Mouse (Mus musculus) brain, embryonic 18.5 days (tissue): ENCODE measurements around the gene Sgsh.

ENCODE experiments used
- DNase-seq: peaks from one replicate; pipeline ENCODE4 v3.0.0-alpha.2; 2012; ENCODE audit warnings: low read depth, low spot score

Gene Sgsh

DNA sequence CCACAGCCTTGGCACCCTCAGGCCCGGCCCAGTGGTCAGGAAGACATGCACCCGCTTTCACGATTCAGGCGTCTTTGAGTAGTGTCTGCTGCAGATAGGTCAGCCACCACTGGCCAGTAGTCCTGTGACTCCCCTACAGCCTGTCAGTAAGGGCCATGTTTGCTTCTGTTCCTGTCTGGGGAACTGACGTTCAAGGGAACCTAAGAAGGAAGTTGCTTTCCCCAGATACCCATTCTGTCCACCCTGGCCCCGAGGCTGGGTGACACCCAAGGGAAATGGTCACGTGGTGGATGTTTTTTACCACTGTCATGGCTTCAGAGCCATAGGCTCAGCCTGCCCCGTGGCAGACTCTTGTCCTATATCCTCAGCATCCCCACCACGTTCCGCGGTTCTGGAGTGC is 22.0 kb upstream of the Sgsh start:
- DNase-seq, result no peak

DNA sequence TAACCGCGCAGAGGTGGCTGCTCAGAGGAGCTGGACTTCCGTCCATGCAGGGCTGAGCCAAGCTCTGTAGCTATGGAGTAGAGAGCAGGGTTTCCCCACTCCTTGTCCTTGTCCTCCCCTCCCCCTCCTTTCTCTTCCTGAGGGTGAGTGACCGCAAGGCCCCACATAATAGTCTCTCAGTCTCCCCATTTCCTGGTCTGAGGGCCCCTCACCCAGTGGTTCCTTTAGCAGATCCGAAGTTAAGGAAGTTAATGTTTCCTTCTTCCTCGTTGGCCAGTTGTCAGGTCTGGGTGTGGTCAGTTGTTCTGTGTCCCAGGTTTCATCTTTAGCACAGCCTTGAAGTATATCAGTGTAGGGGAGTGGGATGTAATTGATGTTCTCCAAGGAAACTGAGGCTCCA is 20.1 kb upstream of the Sgsh start:
- no peak for DNase-seq

DNA sequence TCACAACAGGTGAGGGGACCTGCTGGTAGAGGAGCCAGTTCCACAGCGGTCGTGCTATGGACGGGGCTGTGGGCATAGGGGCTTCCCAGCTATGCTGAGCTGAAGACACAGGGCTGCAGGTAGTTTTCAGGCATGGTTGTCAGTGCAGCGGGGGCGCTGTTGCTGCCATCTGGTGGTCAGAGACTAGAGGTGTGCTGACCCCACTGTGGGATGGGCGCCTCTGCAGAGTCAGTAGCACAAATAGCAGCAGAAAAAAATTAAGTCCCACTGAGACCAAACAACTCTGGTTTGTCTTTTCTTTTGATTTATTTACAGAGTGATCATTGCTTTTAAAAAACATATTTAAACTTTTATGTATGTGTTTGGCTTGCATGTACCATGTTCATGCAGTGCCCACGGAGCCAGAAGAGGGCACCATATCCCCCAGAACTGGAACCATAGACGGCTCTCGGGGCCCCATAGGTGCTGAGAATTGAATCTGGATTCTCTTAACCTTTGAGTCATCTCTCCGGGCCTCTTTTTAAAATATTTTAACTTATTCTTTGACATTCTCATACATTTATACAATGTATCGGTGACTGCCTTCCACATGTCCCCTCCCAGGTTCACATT is 8.3 kb upstream of the Sgsh start:
- peak; percentile 18 for DNase-seq

DNA sequence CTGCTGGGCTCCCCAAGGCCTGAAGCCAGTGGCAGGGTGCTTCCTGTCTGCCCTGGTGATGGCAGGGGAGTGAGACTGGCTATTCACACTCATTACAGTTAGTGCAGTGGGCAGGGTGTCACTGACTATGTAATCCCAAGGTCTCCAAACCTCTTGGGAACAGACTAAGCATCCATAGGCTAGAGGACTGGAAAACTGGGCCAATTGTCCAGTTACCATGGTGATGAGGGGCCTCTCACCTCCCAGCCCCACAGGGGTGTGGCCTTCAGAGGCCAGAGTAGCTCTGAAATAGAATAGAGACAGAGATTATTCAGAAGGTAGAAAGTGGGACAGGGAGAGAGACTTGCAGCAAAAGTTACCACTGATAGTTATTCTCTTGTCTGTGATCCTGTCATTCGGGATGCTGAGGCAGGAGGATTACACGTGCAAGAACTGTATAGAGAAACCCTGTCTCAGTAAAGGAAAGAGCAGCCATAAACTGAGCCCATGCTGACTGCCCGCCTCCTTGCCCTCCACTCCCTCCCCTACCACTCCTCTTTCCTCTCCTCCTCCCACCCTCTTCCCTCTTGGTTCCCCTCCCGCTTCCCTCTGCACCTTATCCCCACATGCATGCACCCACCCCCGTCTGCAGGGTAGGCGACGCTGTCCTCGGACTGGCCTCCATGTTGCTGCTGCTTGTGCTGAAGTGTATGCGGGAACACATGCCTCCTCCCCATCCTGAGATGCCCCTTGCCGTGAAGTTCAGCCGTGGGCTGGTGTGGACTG is 7.6 kb upstream of the Sgsh start:
- DNase-seq, result no peak

DNA sequence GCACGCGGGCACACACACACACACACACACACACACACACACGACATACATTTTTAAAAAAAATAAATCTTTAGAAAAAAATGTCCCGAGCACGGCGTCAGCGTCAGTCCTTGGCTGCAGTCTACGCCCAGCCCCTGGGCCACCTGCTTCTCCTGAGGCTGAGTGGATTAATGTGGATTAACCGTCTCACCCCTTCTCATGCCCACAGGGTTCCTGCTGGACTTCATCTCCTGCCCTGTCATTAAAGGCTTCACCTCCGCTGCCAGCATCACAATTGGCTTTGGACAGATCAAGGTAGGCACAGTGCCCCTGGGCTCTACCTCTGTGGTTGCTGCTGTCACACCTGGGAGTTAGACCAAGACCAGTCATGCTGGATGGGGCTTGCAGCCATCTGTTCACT is 3.8 kb upstream of the Sgsh start:
- DNase-seq, result no peak

DNA sequence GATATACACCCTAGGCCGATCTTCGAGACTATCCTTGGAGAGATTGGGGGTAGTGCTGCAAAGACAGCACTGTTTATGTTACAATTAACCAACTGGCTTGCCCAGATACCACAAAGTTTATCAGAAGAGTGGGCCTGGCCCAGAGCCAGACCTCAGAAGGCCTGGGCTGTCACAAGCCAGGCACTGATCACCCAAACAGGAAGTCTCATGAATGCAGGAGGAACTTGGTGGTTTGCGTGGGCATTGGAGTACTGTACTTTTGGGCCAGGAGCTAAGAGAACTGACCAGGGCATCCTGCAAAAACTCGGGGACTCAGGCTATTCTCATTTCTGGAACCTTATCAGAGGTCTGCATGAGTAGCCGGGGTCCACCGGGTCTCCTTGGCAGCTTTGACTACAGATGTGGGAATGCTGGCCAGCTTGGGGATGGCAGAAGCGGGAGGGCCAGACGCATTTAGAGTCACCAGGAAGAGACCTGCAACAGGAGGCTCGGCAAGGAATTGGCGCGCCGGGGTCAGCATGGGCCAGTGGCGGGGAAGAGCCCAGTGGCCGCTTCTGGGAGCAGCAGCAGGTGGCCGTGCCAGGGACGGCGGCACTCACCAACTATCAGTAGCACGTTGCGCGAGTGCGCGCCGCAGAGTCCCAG is 416 bp downstream of the Sgsh start:
- no peak for DNase-seq

DNA sequence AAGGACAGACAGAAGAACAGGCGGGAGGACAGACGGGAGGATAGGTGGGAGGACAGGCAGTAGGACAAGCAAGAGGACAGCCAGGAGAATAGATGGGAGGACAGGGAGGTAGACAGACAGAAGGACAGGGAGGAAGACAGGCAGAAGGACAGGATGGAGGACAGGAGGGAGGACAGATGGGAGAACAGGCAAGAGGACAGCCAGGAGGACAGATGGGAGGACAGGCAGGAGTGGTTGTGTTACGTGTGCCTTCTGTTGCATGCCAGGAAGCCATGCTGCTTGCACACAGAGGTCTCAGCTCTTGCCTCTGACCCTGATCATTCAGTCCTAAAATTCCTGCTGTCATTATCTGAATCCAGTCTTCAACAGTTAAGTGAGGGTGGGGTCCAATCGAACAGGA is 1.4 kb downstream of the Sgsh start:
- no peak for DNase-seq

DNA sequence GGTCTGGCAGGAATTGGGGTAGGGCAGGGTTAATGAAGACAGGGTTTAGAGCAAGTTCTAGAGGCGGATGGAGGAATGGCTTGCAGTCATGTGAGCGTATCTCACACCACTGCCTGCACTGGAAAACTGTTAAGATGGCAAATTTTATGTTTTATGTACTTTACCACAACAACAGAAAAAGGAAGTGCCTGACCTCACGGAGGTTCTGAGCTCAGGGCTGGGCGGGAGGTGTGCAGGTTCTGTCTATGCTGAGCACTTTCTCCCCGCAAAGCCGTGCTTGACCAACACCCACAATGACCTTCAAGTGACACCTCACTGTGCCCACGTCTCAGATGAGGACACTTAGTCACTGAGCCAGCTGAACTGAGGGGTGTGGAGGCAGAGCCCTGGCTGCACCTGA is 3.2 kb downstream of the Sgsh start:
- DNase-seq, result no peak

DNA sequence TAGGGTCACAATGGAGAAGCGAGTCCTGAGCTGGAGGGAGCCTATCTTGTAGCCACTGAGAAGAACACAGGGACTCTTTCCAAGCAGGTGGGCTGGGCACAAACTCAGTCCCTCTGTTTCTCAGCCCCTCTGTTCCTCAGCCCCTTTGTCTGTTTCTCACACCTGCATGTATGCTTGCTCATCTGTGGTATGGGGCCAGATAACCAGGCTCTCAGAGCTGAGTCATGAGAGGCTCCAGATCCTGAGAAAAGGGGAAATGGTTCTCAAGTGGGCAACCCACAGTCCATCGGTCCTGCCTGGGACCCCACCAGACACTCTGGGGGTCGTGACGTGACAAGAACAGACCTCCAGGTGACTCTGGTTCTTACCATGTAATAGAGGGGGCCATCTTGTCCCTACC is 8.2 kb downstream of the Sgsh start:
- no peak for DNase-seq

DNA sequence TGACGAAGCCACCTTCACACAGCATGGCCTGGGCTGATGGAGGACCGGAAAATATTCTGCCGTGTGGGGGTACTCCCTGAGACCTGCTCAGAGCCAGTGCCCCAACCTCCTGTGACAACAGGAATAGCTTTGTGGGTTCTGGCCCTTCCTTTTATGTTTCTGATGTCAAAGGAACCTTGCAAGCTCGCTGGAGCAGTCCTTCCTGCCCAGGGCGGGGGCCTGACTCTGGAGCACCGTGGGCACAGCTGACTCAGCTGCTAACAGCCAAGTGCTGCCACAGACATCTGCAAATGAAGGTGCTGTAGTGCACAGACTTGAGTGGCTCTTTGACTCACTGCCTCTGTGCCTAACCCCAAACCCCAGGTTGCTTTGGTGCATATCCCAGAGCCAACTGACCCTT is 10.5 kb downstream of the Sgsh start:
- no peak for DNase-seq

DNA sequence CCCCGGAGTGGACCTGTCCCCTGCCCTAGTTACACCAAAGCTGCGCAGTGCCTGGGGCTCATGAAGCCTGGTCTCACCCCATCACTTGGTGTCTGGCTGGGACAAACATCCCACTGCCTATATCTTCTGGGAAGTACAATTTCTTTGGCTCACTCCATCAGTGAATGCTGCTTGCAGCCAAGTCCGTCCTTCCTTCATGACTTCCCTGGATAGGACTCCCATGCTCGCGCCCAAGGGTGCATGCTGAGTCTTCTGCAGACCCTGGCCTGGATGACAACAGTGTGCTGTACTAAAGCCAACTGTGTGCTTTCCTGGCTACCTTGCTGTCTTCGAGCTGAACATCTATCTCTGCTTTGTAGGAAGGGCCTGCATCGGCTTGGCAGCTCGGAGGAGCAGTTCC is 11.2 kb downstream of the Sgsh start:
- DNase-seq, result no peak

DNA sequence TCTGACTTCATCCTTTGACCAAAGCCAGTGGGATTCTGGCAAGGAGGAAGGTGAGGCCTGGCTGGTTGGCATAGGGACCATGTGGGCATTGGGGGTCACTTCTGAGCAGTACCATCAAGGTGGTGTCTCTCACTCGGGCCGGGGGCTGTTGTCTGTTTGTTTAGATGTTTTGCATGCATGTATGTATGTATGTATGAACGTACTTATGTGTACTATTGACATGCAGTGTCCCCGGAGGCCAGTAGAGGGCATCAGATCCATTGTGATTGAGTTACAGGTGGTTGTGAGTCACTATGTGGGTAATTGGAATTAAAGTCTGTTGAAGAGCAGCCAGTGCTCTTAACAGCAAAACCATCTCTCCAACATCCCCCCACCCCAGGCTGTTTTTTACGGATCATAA is 15.7 kb downstream of the Sgsh start:
- DNase-seq, result peak; percentile 69

DNA sequence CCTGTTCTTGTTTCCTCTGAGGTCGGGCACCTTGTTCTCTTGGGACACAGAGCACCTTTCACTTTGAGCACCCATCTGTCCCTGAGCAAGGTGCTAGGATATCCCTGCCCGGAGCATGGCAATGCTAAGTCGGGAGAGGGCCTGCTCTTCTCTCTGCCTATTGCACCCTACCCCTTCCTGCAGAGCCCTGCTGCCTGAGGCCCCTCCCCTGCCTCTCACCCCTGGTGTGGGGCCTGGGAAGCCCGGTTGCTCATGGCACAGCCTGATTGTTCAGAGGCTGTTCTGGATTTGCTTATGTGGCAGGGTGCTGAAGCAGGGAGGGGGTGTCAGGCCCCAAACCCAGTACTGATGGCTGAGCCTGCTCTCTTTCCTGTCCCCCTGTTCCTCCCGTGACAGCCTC is 16.2 kb downstream of the Sgsh start:
- DNase-seq, result no peak

DNA sequence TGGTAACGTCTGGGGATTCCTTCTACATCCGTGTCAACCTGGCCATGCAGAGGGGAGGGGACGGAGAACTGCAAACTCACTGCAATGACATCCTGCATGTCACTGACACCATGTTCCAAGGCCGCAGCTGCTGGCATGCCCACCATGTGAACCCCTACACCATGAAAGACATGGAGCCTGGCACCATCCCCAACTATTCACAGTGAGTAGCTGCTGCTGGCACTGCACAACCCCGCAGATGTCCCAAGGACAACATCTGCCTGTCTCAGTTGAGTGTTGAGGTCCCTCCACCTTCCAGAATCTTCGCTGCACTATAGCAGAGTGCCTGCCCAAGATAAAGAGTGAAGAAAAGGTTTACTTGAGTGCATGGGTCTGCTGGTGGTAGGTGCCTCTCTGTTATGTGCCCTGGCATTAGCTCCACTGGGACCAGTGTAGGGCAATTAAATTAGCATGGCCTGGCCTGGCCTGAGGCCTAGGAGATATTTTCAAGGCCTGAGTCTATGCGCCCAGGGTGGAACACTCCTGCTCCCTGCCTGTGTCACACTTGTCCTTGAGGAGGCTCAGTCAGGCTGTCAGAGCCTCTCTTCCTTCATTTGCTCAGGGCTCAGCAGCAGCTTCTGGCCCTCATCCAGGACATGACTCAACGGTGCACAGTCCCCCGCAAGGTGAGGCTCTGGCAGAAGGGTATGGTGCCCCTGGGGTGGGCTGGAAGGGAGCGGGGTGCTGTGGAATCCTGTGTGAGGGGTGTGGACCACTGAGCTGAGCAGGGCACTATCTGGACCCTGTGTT is 16.9 kb downstream of the Sgsh start:
- DNase-seq, result no peak

DNA sequence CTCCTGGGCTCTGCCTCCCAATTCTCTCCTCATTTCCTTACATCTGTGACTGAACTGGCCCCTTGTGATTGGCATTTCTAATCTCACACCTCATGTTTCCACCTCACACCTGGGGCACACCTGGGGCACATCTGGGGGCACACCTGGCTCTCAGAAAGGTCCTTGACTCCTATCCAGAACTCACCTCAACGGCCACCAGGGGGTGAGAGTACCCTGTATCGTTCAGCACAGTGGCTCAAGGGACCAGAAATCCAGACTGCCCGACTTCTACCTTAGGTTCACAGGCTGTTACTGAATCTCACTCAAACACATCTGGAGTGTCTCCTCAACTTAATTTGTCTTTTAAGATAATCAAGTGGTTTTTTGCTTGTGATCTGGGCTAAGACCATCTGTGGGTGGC is 23.4 kb downstream of the Sgsh start:
- no peak for DNase-seq

DNA sequence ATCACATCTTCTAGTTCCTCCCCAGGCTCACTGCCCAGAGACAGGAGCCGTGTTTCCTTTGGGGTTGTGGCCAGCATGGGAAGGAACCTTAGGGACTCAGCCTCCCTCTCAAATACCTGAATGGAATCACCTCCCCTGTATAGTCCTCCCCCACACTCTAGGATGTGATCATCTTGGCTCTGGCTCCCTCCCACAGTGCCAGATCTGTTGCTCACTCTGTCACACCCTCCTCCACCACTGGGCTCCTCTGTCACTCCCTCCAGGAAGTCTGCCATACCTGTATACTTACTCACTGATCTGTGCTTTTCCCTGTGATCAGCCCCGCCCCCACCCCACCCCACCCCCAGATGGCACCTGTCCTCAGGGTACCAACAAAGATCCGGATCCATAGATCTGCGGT is 24.7 kb downstream of the Sgsh start:
- DNase-seq, result no peak

DNA sequence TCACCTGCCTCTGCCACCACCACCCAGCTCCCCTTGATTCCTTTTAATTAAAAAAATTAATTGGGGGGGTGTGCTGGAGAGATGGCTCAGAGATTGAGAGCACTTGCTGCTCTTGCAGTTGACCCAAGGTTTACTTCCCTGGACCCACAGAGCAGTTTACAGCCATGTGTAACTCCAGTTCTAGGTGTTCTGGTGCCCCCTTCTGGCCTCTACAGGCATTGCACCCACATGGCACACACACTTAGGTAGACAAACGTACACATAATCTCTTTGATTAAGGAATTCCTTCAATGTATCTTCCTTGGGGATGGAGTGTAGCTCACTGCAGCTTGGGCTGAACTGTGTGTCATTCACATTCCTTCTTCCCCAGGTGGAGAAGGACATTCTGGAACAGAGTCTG is 30.3 kb downstream of the Sgsh start:
- no peak for DNase-seq

DNA sequence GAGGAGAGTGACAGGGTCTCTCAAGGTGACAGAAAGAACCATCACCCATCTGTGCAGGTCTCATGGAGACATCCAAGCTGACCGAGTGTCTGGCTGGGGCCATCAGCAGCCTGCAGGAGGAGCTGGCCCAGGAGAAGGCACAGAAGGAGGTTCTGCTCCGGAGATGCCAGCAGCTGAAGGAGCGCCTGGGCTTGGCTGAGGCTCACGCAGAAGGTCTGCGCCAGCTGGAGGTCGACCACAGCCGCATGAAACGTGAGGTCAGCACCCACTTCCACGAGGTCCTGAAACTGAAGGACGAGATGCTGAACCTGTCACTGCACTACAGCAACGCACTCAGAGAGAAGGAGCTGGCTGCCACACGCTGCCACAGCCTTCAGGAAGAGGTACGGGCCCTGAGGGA is 32.8 kb downstream of the Sgsh start:
- no peak for DNase-seq

DNA sequence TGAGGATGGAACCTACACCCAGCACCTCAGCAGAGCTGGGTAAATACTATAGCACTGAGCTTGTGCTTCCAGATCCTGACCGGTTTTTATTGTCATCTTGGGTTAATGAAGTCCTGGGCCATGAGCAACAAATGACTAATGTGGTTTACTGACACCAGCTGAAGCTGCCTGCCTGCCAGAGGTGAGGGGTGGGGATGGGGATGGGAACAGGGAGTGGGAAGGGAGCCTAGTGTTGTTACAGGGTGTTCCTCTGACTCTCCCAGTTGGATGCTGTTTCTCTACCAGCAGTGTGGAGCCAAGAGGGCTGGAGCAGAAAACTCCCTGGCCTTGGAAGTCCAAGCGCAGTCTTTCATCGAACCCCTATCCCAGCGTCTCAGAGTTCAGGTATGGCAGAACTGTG is 38.6 kb downstream of the Sgsh start:
- no peak for DNase-seq

DNA sequence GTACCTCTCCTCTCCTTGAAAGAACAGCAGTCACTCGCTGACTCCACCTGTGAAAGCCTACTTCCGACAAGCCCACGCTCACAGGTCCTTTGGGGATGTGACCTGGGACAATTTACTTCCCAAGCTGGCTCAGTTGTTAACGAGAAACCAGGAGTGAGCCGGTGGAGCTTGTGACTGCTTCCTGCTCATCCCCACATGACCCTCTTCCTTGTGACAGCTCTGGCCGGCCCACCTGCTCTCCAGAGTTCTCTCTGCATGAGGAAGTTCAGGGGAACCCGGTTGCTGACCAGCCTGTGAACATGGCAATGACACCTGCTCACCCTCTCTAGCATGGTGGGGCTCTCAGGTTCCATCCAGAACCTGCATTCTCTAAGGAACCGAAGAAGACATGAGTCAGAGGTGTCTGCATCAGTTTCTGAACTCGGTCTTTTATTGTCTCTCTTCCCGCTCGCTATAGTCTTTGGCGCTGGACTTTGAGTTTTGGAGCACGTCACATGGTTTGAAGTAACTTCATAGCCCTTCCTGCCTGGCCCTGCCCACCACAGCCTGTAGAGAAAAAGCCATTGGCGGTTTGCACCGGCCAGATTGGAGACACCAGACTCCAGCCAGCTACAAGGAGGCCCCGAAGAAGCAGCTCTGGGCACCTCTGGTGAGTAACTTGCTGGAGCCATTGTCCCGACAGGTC is 40.9 kb downstream of the Sgsh start:
- no peak for DNase-seq

DNA sequence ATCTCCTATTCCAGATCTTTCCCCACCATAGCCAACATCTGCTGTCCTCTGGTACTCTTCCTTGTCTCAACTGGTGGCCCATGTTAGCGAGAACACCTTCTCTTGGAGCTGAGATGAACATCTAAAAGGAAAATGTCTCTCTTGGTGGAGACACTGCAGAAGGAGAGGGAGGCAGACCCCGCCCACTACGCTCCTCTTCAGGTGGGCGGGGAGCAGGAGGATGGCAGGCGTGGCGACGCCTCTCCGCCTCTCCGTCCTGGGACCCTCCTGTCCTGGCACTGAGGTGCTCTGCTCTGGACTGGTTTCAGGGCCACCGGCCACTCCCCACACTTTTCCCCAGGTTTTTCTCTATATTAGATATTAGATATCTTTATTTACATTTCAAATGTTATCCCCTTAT is 44.7 kb downstream of the Sgsh start:
- no peak for DNase-seq

DNA sequence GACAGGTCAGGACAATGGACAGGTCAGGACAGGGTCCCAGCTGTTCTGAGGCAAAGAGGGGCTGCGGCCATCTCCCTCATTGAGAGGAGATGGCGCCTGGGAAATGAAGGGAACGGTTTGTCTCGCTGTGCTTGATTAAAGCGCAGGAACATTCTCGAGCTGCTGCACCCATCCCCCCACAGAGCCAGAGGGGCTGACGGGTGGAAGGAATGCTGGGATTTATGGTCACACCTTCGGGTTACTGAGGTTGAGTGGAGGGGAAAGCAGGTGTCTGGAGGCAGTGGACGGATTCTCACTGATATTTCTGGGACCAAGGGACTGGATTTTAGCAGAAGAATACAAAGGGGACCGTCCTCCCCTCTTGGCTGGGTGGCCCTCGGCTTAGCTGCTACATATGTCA is 47.4 kb downstream of the Sgsh start:
- no peak for DNase-seq
